Mouse (Mus musculus) limb, embryonic 14.5 days (tissue): Measurements from ENCODE around the gene Map3k19. TPM values are rescaled to one million over a fixed set of nuclear protein-coding genes. Genes with fewer than 3 reads are reported as not detected.

ENCODE experiments used
- ATAC-seq: fragments of 200-750 bp; cut with Nextera tagmentation; 2 replicates; pipeline ENCODE4 v1.8.0; 2017; ENCODE audit warnings: low read depth, moderate number of reproducible peaks, moderate TSS enrichment; ENCODE audit not compliant: low FRiP score
- DNase-seq: peaks from one replicate; pipeline ENCODE4 v3.0.0-alpha.2; 2015; ENCODE audit warnings: low spot score
- H3K27ac ChIP-seq: fragments of 300-500 bp; sonication (generic); replicated peaks from 2 replicates; pipeline ENCODE4 v1.5.1; 2014; ENCODE audit warnings: low read depth, mild to moderate bottlenecking, low read length, moderate library complexity, mixed read lengths
- H3K27me3 ChIP-seq: fragments of 300-500 bp; sonication (generic); 2 replicates; pipeline ENCODE4 v1.6.1; 2014; ENCODE audit warnings: low read length, mixed read lengths; ENCODE audit not compliant: control insufficient read depth, insufficient read depth
- H3K36me3 ChIP-seq: fragments of 300-500 bp; sonication (generic); 2 replicates; pipeline ENCODE4 v1.6.1; 2014; ENCODE audit warnings: mild to moderate bottlenecking, low read length, moderate library complexity, mixed read lengths; ENCODE audit not compliant: control insufficient read depth, insufficient read depth
- H3K4me1 ChIP-seq: fragments of 300-500 bp; sonication (generic); 2 replicates; pipeline ENCODE4 v1.6.1; 2014; ENCODE audit warnings: antibody characterized with exemption, low read length, mixed read lengths; ENCODE audit not compliant: control insufficient read depth, insufficient read depth
- H3K4me2 ChIP-seq: fragments of 300-500 bp; sonication (generic); replicated peaks from 2 replicates; pipeline ENCODE4 v1.6.1; 2014; ENCODE audit warnings: low read depth, mild to moderate bottlenecking, low read length, moderate library complexity; ENCODE audit not compliant: severe bottlenecking
- H3K4me3 ChIP-seq: fragments of 300-500 bp; sonication (generic); replicated peaks from 2 replicates; pipeline ENCODE4 v1.5.1; 2014; ENCODE audit warnings: low read length
- H3K9ac ChIP-seq: fragments of 300-500 bp; sonication (generic); 2 replicates; pipeline ENCODE4 v1.6.1; 2014; ENCODE audit warnings: mild to moderate bottlenecking, low read depth, low read length, moderate library complexity; ENCODE audit not compliant: severe bottlenecking
- H3K9me3 ChIP-seq: fragments of 300-500 bp; sonication (generic); 2 replicates; pipeline ENCODE4 v1.6.1; 2016; ENCODE audit warnings: low read length; ENCODE audit not compliant: control insufficient read depth
- POLR2A ChIP-seq: fragments of 200-500 bp; IDR thresholded peaks from 2 replicates; pipeline ENCODE4 v1.8.0; 2012; ENCODE audit warnings: inconsistent platforms, mild to moderate bottlenecking, moderate library complexity, borderline replicate concordance; ENCODE audit not compliant: insufficient read depth, insufficient read length; ENCODE audit errors: extremely low read depth
- WGBS: fragments of 180-500 bp; shearing (Covaris S2); extraction: QIAGEN DNeasy Blood & Tissue Kit; methylation state at CpG from one replicate; pipeline ENCODE4 v1.1.7; 2014; 5-methylcytosine and 5-hydroxymethylcytosine counted together
- polyA plus RNA-seq, 2 experiments: library from polyadenylated mRNA; depleted of rRNA in 1 of 2; stranded (reverse) in 1 of 2; unstranded in 1 of 2; fragments of >200 nt; fragmentation: Nextera tagmentation in 1 of 2; extraction: Ambion mirVana in 1 of 2; gene quantifications; 2 replicates each; pipeline versions ENCODE4 v1.2.1 to v1.2.3; 2012 to 2014

Gene Map3k19
- polyA plus RNA-seq, 2 experiments: not detected

- H3K27me3 ChIP-seq: no peaks in the 10 kb centered on the region
- 89% methylated on average over 8 of the region's 8 CpGs for WGBS
- H3K4me1 ChIP-seq: no peaks in the 10 kb centered on the region
- no peak overlapping the region for H3K4me3 ChIP-seq
- DNase-seq (no peak), ATAC-seq (no peak)
- H3K36me3 ChIP-seq: peaks cover 64% of the 10 kb centered on the region
- H3K9me3 ChIP-seq: no peaks in the 10 kb centered on the region
- no peak overlapping the region for H3K9ac ChIP-seq
- no peak overlapping the region for H3K4me2 ChIP-seq
- H3K27ac ChIP-seq: no peak overlapping the region
- no peak for TF ChIP-seq POLR2A
Measured at GRCm38 (mm10) chr1:127802916-127803315, 51.9 kb downstream of the Map3k19 start.

DNA sequence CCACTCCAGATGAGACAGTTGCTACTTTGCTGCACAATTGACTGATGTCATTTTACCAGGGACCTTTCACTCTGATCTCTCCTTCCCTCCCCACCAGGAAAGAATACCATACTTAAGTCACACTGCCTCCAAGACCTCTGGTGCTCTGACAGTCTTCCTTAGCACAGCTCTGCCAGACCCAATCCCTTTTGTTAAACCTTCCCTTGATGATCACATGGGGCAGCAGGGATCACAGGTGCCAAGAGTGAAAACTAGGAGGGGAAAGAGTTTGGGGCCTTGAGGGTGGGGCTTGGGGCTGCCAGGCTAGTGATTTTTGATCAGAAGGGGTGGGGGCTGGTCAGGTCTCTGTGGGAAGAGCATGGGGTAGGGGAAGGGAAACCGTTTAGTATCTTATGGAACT is 58.1 kb downstream of the Map3k19 start:
- ATAC-seq (no peak), DNase-seq (no peak)
- Histone ChIP-seq H3K4me2 (no peak overlapping the region), H3K9ac (no peak overlapping the region), H3K4me3 (no peak overlapping the region), H3K27ac (no peak overlapping the region), H3K27me3 (no peaks in the 10 kb centered on the region), H3K4me1 (no peaks in the 10 kb centered on the region), H3K9me3 (no peaks in the 10 kb centered on the region), H3K36me3 (peaks cover 39% of the 10 kb centered on the region)
- TF ChIP-seq POLR2A: no peak
- WGBS: 65% methylated on average over 1 of the region's 1 CpGs

DNA sequence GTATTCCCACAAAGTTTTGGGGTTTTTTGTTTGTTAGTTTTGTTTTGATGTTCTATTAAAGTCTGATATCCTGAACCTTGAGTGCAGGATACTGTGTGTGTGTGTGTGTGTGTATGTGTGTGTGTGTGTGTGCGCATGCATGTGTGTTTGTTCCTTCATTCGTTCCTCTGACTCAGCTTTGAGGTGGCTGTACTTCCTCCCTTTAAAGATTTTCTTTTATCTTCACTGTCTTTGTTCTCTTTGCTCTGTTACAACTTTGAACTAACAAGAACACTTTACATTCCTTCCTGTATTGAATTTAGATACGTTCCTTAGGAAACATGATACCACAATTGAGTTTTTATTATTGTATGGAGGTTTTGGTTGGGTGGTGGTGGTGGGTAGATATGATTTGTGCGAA is 58.5 kb downstream of the Map3k19 start:
- Histone ChIP-seq H3K36me3 (peaks cover 36% of the 10 kb centered on the region), H3K4me3 (no peak overlapping the region), H3K4me2 (no peak overlapping the region), H3K27me3 (no peaks in the 10 kb centered on the region), H3K9me3 (no peaks in the 10 kb centered on the region), H3K27ac (no peak overlapping the region), H3K9ac (no peak overlapping the region), H3K4me1 (no peaks in the 10 kb centered on the region)
- ATAC-seq (no peak), DNase-seq (no peak)
- TF ChIP-seq POLR2A: no peak
- WGBS: 68% methylated on average over 4 of the region's 4 CpGs

GRCm38 (mm10) chr1:127795087-127795769 is 59.6 kb downstream of the Map3k19 start:
- no peak for DNase-seq
- no peaks in the 10 kb centered on the region for H3K9me3 ChIP-seq
- no peak for ATAC-seq
- H3K4me1 ChIP-seq: no peaks in the 10 kb centered on the region
- H3K4me2 ChIP-seq: no peak overlapping the region
- H3K27me3 ChIP-seq: no peaks in the 10 kb centered on the region
- peaks cover 31% of the 10 kb centered on the region for H3K36me3 ChIP-seq
- H3K9ac ChIP-seq: no peak overlapping the region
- no peak overlapping the region for H3K4me3 ChIP-seq
- WGBS: 91% methylated on average over 6 of the region's 6 CpGs
- no peak for TF ChIP-seq POLR2A
- no peak overlapping the region for H3K27ac ChIP-seq

DNA sequence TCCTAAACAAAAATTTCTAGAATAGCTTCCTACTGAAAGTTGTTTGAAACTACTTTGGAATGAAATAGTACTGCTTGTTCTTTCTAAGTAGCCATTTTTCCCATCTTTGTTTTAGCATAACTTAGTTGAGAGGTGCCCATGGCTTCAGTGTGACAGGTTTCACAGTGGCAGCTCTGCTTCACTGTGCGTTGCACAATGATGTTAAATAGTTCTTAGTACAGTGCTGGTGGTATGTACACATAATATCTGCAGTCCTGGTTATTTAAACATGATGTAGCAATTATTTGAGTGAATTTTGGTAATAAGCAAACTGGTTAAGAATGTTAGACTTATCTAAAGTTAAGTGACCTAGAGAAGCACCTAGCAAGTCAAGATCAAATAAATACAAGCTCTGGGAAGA is 61.4 kb downstream of the Map3k19 start:
- H3K9me3 ChIP-seq: no peaks in the 10 kb centered on the region
- no peak for ATAC-seq
- no peak overlapping the region for H3K27ac ChIP-seq
- H3K9ac ChIP-seq: no peak overlapping the region
- WGBS: 85% methylated on average over 1 of the region's 1 CpGs
- no peak overlapping the region for H3K4me2 ChIP-seq
- DNase-seq: no peak
- H3K36me3 ChIP-seq: peaks cover 21% of the 10 kb centered on the region
- H3K27me3 ChIP-seq: no peaks in the 10 kb centered on the region
- no peaks in the 10 kb centered on the region for H3K4me1 ChIP-seq
- no peak for TF ChIP-seq POLR2A
- no peak overlapping the region for H3K4me3 ChIP-seq
